Mouse (Mus musculus): ENCODE results near the gene Ank3.

DNA sequence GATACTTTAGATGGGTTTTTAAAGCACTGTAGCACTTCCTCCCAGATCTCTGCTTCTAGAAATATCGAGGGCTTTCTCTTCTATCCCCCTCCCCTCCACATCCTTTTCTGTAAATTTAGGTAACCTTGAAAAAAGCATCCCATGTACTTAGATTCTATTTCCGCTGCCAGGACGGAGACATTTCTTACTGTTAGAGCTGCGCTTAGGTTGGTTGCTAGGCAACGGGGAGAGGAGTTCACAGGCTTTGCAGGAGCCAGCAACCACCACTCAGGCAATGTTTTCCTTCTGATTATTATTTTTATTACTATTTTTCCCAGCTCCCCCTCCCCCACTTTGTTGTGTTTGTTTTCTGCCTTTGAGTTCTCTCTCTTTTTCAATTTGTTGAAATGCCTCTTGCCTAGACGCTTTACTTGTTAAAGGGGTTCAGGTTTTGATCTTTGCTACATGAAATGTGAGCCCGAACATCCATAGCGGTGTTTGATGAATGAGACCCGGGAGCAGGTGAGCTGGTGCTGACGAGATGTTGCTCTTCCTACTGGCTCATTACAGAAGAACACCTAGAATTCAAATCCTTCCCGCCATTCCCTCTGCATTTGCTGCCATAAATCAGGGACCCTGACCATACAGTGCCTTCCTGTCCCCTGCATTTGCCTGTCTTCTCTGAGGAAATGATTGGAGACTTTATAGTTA is 101.7 kb downstream of the Ank3 start:
- TF ChIP-seq MAFK (IDR thresholded peaks at IDR 0.05; ENCODE audit: borderline replicate concordance, low read depth, low read length) (no peak), E2F4 (IDR thresholded peaks at IDR 0.05; ENCODE audit: borderline replicate concordance, low read depth, low read length) (no peak), CTCF (IDR thresholded peaks at IDR 0.05 in 2 of 3, conservative IDR thresholded peaks at IDR 0.05 in 1 of 3; ENCODE audit: control insufficient read depth in 1 of 3, insufficient read depth in 1 of 3, low read depth in 2 of 3, low read length in 3 of 3, poor library complexity in 1 of 3, severe bottlenecking in 1 of 3) (no peak), MAX (IDR thresholded peaks at IDR 0.05; ENCODE audit: low read length) (no peak), POLR2A (IDR thresholded peaks at IDR 0.05; ENCODE audit: control insufficient read depth in 1 of 2, insufficient read depth in 1 of 2, low read depth in 1 of 2, low read length in 2 of 2, poor library complexity in 1 of 2) (no peak), BHLHE40 (IDR thresholded peaks at IDR 0.05; ENCODE audit: borderline replicate concordance, low read depth, low read length) (no peak), SMC3 (IDR thresholded peaks at IDR 0.05; ENCODE audit: low read depth, low read length) (no peak)

Measured in MEL (cell line).